Mouse (Mus musculus): ENCODE measurements around the gene Zfand6. TPM values are rescaled to one million over a fixed set of nuclear protein-coding genes. Genes with fewer than 3 reads are reported as not detected.

The Zfand6 gene
- 10 to 100 TPM; 61.7 to 63.4 TPM for total RNA-seq (2021)
- long read RNA-seq, experiment 1, transcript Zfand6-208 (7 exons, 2,955 nt): minor isoform, 20 of 83 reads
- long read RNA-seq, experiment 1, transcript Zfand6-201 (8 exons, 1,658 nt): minor isoform, 6 of 83 reads
- long read RNA-seq, experiment 1, transcript Zfand6-202 (7 exons, 1,538 nt): major isoform, 31 of 83 reads
- long read RNA-seq, experiment 1, partial matches to known transcripts: 2 of 83 reads
- long read RNA-seq, experiment 1, other reads (novel, unspliced or antisense): 21 of 83 reads
- long read RNA-seq, experiment 2, transcript Zfand6-202 (7 exons, 1,538 nt): minor isoform, 15 of 57 reads
- long read RNA-seq, experiment 2, transcript Zfand6-208 (7 exons, 2,955 nt): major isoform, 17 of 57 reads
- long read RNA-seq, experiment 2, partial matches to known transcripts: 1 of 57 reads
- long read RNA-seq, experiment 2, other reads (novel, unspliced or antisense): 18 of 57 reads

DNA sequence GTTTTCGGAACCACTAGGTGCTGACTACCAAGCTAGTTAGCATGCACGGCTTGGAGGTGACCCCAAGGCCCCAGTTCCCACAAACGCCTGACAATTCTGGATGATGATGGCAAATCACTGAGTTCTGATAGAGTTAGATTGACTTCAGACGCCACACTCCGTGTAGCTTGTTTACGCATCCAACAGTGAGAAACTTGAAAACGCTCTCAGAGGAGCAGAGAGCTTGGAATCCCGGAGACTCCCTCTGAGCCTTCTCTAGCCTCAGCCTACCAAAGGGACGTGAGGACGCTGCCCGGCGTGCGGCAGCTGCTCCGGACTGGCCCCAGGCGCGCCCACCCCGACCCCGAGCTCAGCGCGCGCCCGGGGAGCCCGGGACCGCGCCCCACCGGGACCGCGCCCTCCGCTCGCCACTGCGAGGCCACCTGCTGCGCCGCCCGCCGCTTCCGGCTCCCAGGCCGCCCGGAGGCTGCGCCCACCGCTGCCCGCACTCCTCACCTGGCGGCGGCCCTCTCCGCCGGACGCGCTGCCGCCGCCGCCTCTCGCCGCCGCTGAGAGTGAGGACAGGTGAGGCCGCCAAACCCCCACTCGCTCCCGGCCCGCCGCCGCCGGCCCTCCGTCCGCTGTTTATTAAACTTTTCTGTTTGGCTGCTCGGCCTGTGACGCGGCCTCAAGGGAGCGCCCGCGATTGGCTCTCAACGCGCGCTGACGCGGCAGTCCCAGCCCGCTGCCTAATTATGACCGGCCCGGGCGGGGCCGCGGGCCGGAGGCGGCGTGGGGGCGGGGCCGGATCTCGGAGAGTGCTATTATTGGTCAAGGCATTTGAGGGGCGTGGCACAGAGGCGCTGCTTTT is at the start of gene Zfand6:
Gene Zfand6 (minus strand): TSS at position 709 of the 850 bp plus-strand sequence.
- intact Hi-C loops (cut with DNase I): loop anchor here (5.0 kb wide), 2 partner anchors 53 to 87 kb away; no protein-coding TSS in a partner anchor
- DNase-seq (ENCODE audit: low spot score in 2 of 2): peak; percentile 98

DNA sequence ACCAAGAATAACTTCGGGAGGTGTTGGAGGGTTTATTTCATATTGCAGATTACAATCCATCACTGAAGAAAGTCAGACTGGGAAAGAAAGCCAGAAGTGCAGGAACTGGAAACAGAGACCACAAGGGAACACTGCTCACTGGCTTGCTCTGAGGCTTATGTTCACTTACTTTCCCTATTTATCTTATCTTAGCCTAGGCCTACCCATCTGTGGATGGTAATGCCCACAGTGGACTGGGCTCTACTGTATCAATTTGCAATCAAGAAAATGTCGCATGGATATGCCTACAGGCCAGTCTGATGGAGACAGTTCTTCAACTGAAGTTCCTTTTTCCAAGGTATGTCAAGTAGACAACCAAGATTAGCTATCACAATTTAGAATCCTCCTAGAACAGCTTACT is 47.0 kb upstream of the Zfand6 start:
- intact Hi-C loops (cut with DNase I): no loop called here

DNA sequence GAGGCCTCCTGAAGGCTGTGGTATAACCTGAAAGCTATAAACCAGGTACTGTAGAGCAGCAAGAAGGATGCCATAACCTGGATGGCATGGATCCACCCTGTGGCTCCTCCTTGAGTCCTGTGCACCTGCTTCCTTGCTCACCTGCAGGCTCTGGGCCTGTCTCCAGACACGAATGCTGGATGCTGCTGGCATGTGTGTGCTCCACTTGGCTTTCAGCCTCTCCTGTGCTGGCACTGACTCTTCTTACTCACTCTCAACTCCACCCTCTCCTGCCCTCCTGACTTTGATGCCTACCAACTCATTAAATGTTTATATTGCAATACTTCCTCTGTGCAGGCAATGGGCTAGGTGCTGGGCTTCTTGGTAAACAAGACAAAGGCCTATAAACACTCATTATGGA is 43.3 kb upstream of the Zfand6 start:
- intact Hi-C loops (cut with DNase I): no loop called here

More for the DNA sequence above, 47.0 kb upstream of the Zfand6 start:
- no peak for DNase-seq (ENCODE audit: low spot score in 2 of 2)

GRCm38 (mm10) chr7:84732052-84732451 is 42.3 kb upstream of the Zfand6 start:
- no peak for DNase-seq (ENCODE audit: low spot score in 2 of 2)
- intact Hi-C loops (cut with DNase I): no loop called here

More for the DNA sequence above, 43.3 kb upstream of the Zfand6 start:
- no peak for DNase-seq (ENCODE audit: low spot score in 2 of 2)

GRCm38 (mm10) chr7:84731076-84731475 is 41.3 kb upstream of the Zfand6 start:
- no peak for DNase-seq (ENCODE audit: low spot score in 2 of 2)
- intact Hi-C loops (cut with DNase I): no loop called here

DNA sequence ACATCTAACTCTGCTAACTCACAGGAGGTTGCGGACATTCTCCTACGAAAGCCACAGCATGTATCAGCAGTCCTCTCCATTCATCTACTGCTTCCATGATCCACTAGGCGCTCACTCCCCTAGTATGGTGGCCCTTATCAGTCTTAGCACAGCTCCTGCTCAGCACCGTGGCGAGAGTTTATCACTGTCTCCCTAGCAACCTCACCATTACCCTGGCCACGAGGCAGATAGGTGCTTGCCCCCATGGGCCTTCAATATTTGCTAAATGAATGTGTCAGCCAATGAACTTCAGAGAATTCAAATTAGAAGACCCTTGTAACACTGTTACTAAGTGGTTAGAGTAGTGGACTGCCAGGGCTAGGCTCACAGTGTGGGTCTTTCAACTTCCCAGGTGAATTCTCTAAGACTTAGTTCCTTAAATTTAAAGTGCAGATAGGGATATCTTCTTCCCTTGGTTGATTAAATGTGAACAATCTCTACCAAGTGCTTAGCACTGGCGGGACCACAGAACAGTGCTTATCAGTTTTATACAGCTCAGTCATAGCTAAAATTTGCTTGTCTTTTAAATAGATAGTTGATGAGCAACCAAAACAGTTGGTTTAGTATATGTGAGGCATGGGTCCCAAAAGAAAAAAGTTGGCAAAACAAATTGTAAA is 33.2 kb upstream of the Zfand6 start:
- intact Hi-C loops (cut with DNase I): no loop called here
- no peak for DNase-seq (ENCODE audit: low spot score in 2 of 2)

DNA sequence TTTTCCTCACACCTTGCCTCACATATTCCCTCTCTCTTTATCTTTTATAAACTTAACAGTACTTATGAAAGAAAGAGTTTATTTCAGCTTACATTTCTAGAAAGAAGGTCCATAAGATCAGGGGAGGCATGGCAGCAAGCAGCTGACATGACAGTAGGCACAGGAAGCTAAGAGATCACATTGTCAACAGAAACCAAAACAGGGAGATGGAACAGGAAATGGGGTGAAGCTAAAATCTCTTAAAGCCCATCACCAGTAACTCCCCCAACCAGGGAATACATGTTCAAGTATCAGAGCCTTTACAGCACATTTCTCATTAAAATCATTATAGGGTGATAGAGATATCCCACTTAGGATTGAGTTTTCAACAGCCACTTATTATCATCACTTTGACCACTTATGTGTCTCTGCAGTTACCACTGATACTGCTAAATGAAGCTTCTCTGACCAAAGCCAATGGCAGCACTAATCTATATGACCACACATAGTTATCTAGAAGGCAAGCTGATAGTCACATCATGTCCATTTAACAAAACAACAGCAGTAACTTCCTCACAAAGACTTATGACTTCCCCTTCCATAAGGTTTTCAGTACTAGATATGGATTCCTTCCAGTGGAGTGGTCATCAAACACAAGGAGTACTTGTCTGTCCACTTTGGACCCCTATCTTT is 20.7 kb upstream of the Zfand6 start:
- DNase-seq (ENCODE audit: low spot score in 2 of 2): no peak

DNA sequence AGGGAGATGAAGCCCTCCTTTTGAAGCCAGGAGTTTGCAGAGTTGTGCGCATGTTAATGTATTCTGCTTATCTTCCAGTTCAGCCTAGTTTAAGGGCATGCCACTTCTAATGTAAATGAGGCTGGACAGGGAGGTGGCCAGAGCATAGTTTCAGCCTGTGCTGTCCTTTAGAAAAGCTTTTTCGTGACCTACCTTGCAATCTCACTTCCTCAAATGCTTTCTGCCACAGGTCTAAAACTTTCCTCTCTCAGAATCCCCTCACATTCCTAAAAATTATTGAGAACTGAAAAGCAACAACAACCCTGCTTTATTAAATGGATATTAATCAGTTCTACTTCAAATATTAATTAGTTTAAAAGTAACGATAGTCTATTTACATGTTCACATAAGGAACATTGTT is 17.1 kb upstream of the Zfand6 start:
- intact Hi-C loops (cut with DNase I): no loop called here
- no peak for DNase-seq (ENCODE audit: low spot score in 2 of 2)

More for the DNA sequence above, 20.7 kb upstream of the Zfand6 start:
- intact Hi-C loops (cut with DNase I): no loop called here

DNA sequence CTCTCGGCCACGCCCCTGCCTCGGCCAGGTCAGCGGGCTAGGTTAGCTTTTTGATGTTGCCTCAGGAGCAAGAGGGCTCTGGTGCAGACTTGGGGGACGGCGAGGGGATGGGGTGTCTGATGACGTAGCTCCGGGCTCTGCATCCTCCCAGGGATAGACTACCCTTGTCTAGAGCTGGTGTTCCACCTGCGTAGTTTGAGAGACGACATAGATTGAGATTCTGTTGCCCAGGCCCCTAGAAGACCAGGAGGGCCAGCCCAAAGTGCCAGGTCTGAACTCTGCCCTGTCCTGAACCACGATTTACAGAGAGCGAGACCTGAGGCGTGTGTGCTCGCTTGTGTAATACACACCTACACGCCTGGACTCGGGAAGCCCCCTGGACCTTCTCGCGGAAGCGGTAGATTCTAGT is 346 bp upstream of the Zfand6 start:
- intact Hi-C loops (cut with DNase I): loop anchor here (5.0 kb wide), 1 partner anchor 52 kb away; no protein-coding TSS in a partner anchor

GRCm38 (mm10) chr7:84687653-84688580 is 1.8 kb downstream of the Zfand6 start:
- intact Hi-C loops (cut with DNase I): loop anchor here (5.0 kb wide), 1 partner anchor 86 kb away; no protein-coding TSS in a partner anchor

More for the DNA sequence above, 346 bp upstream of the Zfand6 start:
- no peak for DNase-seq (ENCODE audit: low spot score in 2 of 2)

GRCm38 (mm10) chr7:84686380-84686779 is 3.4 kb downstream of the Zfand6 start:
- intact Hi-C loops (cut with DNase I): loop anchor here (5.0 kb wide), 1 partner anchor 84 kb away; no protein-coding TSS in a partner anchor
- DNase-seq (ENCODE audit: low spot score in 2 of 2): no peak

More at GRCm38 (mm10) chr7:84687653-84688580, 1.8 kb downstream of the Zfand6 start:
- no peak for DNase-seq (ENCODE audit: low spot score in 2 of 2)

DNA sequence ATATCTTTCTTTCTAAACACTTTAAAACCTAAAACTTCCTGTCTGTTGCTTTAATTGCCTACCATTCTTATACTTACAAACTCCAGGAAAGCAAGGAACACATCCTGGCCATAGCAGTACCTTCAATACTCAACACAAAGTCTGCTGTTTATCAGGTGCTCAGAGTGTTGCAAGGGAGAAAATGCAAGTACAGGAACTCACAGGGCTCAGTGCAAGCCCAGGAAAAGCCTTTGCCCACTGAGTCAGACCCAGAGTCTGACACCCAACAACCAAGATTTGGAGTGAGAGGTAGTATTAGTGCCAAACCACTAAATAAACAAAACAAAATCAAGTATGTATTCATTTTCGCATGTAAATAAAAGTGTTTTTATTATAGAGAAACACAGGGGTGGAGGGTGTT is 5.1 kb downstream of the Zfand6 start:
- no peak for DNase-seq (ENCODE audit: low spot score in 2 of 2)
- intact Hi-C loops (cut with DNase I): loop anchor here (5.0 kb wide), 1 partner anchor 82 kb away; no protein-coding TSS in a partner anchor

DNA sequence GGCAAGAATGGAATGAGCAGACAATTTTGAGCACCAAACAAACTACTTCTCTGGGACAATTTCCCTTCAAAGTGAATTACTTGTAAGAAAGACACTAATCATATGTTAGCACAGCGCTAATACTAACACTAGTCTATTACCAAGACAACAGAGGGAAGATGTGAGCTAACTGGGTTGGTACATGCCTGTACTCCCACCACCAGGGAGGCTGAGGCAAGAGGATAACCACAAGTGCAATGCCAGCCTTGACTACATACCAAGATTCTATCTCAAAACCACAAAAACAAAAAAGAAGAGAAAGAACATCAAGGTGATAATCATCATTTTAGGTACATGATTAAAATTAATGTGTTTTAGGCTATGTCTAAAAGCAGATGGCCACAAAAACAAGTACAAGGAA is 8.2 kb downstream of the Zfand6 start:
- no peak for DNase-seq (ENCODE audit: low spot score in 2 of 2)
- intact Hi-C loops (cut with DNase I): no loop called here

GRCm38 (mm10) chr7:84680931-84681330 is 8.8 kb downstream of the Zfand6 start:
- intact Hi-C loops (cut with DNase I): no loop called here
- DNase-seq (ENCODE audit: low spot score in 2 of 2): no peak

DNA sequence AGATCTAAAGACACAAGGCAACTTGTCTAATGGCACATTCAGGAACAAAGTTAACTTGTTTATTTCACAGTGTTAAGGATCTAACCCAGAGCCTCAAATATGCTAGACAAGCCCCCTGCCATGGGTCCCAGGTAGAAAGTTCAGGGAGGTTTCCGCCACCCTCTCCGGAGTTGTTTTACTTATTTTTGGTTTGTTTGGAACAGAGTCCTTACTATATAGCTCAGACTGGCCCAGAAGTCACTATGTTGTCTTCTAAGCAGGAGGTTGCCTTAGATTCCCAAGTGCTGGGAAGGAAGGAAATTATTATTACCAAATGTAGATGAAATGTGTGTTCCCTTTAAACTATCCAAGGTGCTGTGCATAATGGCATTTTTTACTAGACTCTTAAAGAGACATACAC is 9.7 kb downstream of the Zfand6 start:
- DNase-seq (ENCODE audit: low spot score in 2 of 2): no peak
- intact Hi-C loops (cut with DNase I): no loop called here

GRCm38 (mm10) chr7:84679264-84679663 is 10.5 kb downstream of the Zfand6 start:
- peak; percentile 79 to 86 for DNase-seq (ENCODE audit: low spot score in 2 of 2)
- intact Hi-C loops (cut with DNase I): no loop called here

DNA sequence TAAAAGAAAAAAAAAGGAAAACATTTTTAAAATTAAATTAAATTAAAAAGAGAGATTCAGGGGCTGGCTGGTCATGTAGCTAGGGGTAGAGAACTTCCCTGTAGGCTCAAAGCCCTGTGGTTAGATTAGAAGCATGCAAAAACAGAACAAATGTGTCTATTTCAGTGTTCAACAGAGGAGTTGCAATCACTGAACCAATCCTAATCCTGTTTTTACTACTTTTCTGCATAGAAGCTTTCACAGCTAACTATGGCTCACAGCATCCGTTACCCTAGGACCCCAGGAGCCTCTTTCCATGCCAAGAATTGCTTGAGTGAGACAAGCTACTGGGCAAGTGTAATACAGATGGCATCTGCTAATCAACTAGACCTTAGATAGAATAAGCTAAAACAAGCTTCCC is 16.7 kb downstream of the Zfand6 start:
- DNase-seq (ENCODE audit: low spot score in 2 of 2): no peak

More for the DNA sequence above, 16.7 kb downstream of the Zfand6 start:
- intact Hi-C loops (cut with DNase I): loop anchor here (5.0 kb wide), 1 partner anchor 71 kb away; no protein-coding TSS in a partner anchor
